Mouse (Mus musculus): ENCODE measurements around the gene Phgdh.

DNA sequence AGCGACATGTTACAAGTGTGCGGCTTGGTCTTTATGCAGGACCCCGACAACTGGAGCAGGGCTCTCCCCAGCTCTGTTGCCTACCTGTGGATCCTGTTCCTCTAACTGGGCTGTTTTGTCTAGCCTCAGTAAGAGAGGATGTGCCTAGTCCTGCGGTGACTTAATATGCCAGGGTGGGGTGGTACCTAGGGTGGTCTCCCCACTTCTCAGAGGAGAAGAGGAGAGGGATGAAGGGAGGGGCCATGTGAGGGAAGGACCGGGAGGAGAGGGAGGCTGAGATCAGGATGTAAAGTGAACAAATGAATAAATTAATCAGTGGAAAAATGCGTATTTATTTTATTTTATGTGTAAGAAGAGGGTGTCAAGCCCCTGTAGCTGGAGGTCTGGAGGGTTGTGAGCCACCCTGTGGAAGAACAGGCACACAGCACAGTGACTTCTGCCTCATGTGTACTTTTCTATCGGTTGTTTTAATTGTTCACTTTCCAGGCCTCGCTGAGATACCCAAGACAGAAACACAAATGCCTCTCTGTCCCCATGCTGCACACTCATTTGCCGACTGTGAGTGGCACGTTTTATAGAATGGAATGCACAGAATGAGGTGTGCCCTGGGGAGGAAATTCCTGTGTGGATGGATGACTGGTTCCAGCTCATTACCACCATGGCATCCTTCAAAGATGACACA, 15.7 kb upstream of the Phgdh start:
- TF ChIP-seq GATA1 (IDR thresholded peaks at IDR 0.05; ENCODE audit: low read length) (no peak), TAL1 (IDR thresholded peaks at IDR 0.05; ENCODE audit: low read length) (no peak)

Measured in erythroblast, embryonic 14.5 days (primary cell).